Comparison of ENCODE assay signal across 14 mouse cellular contexts in genomic region chr5:144105070-144105469, GRCm38 (mm10). TPM values are rescaled to one million over a fixed set of nuclear protein-coding genes. Genes with fewer than 3 reads are reported as not detected.
DNase-seq lines count a peak whose midpoint lies in the region; ATAC-seq and TF ChIP-seq lines count a peak whose summit lies in the region.
"Had no signal": no experiment of that assay in that cellular context is flagged by ENCODE, and none has a peak within 500 bp of the region (broad histone marks: within the 10 kb centered on the region; RNA-seq: fewer than 3 reads in every experiment).

No protein-coding gene starts in this region.

- peaks cover 21% of the 10 kb centered on the region; the same call in 1 of the 2 replicates for H3K79me2 ChIP-seq in liver, adult 2 months (ENCODE audit: control insufficient read depth, insufficient read depth, low read length)

- H3K9me3 ChIP-seq in heart, embryonic 11.5 days (replicated peaks; ENCODE audit: control insufficient read depth, low read length) = no peaks in the 10 kb centered on the region
- H3K9me3 ChIP-seq: embryonic facial prominence, embryonic 12.5 days; hindbrain, embryonic 13.5 days; limb, embryonic 13.5 days had no signal

- H3K4me2 ChIP-seq in heart, embryonic 11.5 days = peak overlapping the region; percentile 34
- H3K4me2 ChIP-seq: embryonic facial prominence, embryonic 12.5 days; hindbrain, embryonic 13.5 days; limb, embryonic 13.5 days had no signal

- intact Hi-C loops in gastrocnemius, adult 2 months (cut with DNase I) = no loop called here

- no peaks in the 10 kb centered on the region for H3K27me3 ChIP-seq in heart, embryonic 11.5 days (ENCODE audit: control insufficient read depth, insufficient read depth, low read length)
- H3K27me3 ChIP-seq in liver, adult 2 months (ENCODE audit: control insufficient read depth, insufficient read depth, low read length) = no peaks in the 10 kb centered on the region
- H3K27me3 ChIP-seq: embryonic facial prominence, embryonic 12.5 days; hindbrain, embryonic 13.5 days; limb, embryonic 13.5 days had no signal

- H3K9ac ChIP-seq in heart, embryonic 11.5 days (ENCODE audit: low read depth, low read length) = 0 out of 2 replicates have a peak overlapping the region, but pooled peaks have one; percentile 12
- no peak overlapping the region for H3K9ac ChIP-seq in liver, adult 2 months (ENCODE audit: low read depth, low read length)
- H3K9ac ChIP-seq: embryonic facial prominence, embryonic 12.5 days; hindbrain, embryonic 13.5 days; limb, embryonic 13.5 days had no signal

- WGBS in heart, embryonic 11.5 days (ENCODE audit: insufficient replicate concordance) = 33% methylated on average over 9 of the region's 9 CpGs
- 78% methylated on average over 9 of the region's 9 CpGs for WGBS in liver, adult 2 months

- peak overlapping the region; percentile 4; the same call in 1 of the 2 replicates for H3K27ac ChIP-seq in gastrocnemius, adult 2 months
- H3K27ac ChIP-seq in heart, embryonic 11.5 days (ENCODE audit: low read depth, low read length) = peak overlapping the region; percentile 60
- no peak overlapping the region for H3K27ac ChIP-seq in liver, adult 2 months (replicated peaks; ENCODE audit: insufficient read depth, low read depth, low read length)
- H3K27ac ChIP-seq: embryonic facial prominence, embryonic 12.5 days; hindbrain, embryonic 13.5 days; limb, embryonic 13.5 days had no signal

- no peak overlapping the region for H3K4me3 ChIP-seq in gastrocnemius, adult 2 months
- H3K4me3 ChIP-seq in heart, embryonic 11.5 days (ENCODE audit: low read depth, low read length) = no peak overlapping the region
- no peak overlapping the region for H3K4me3 ChIP-seq in liver, adult 2 months (ENCODE audit: insufficient read depth, low read depth, low read length)
- H3K4me3 ChIP-seq: embryonic facial prominence, embryonic 12.5 days; hindbrain, embryonic 13.5 days; limb, embryonic 13.5 days had no signal

- DNase-seq in gastrocnemius, adult 2 months = no peak
- DNase-seq in gastrocnemius, postnatal 25 days = no peak
- DNase-seq in 416B (ENCODE audit: low read depth) = peak; percentile 40
- DNase-seq in liver, adult 2 months (ENCODE audit: extremely low read depth, low read depth, low spot score) = peak; percentile 6
- DNase-seq in cerebellum, adult 8-10 months = no peak
- DNase-seq in cerebellum, postnatal 25 days = no peak
- no peak for DNase-seq in frontal cortex, postnatal 14 days (ENCODE audit: low spot score in 2 of 2)
- DNase-seq: adrenal gland, adult 2 months; cerebellum, adult 18-20 months had no signal

- peaks cover 21% of the 10 kb centered on the region for H3K4me1 ChIP-seq in heart, embryonic 11.5 days (ENCODE audit: control insufficient read depth, insufficient read depth, low read length)
- H3K4me1 ChIP-seq in liver, adult 2 months (ENCODE audit: control insufficient read depth, insufficient read depth, low read length) = no peaks in the 10 kb centered on the region; the same call in 1 of the 2 replicates

- no peak for ATAC-seq in heart, embryonic 11.5 days (replicated peaks; ENCODE audit: insufficient number of reproducible peaks, low FRiP score, low TSS enrichment)
- ATAC-seq: forebrain, embryonic 16.5 days had no signal

- TF ChIP-seq CTCF in gastrocnemius, adult 2 months (IDR thresholded peaks at IDR 0.05) = no peak
- TF ChIP-seq CTCF in liver, adult 2 months (IDR thresholded peaks at IDR 0.05; ENCODE audit: low read depth, low read length) = no peak

- no peak for TF ChIP-seq POLR2A in liver, adult 2 months (IDR thresholded peaks at IDR 0.05; ENCODE audit: extremely low read depth, insufficient read depth, low read length)

- no peaks in the 10 kb centered on the region for H3K36me3 ChIP-seq in heart, embryonic 11.5 days (ENCODE audit: control insufficient read depth, insufficient read depth, low read length)
- H3K36me3 ChIP-seq in liver, adult 2 months (ENCODE audit: control insufficient read depth, insufficient read depth, low read length) = no peaks in the 10 kb centered on the region
- H3K36me3 ChIP-seq: embryonic facial prominence, embryonic 12.5 days; hindbrain, embryonic 13.5 days; limb, embryonic 13.5 days had no signal

RNA-seq across cellular contexts. Expression of gene Lmtk2, which starts 4.8 kb away (rescaled TPM):
- 10 to 100 TPM; 24.7 to 25.0 TPM for total RNA-seq in gastrocnemius, adult 2 months (2021)
- total RNA-seq in gastrocnemius, postnatal 25 days (2021) = 10 to 100 TPM; 17.0 to 17.3 TPM
- polyA plus RNA-seq in heart, embryonic 11.5 days (2014; fragmentation: Nextera tagmentation; extraction: Ambion mirVana) = 5.1 and 5.2 TPM in 2 replicates
- 4.0 and 6.1 TPM in 2 replicates for total RNA-seq in liver, adult 2 months (2014; rRNA removed)
- polyA plus RNA-seq in liver, adult 2 months (2012; rRNA removed) = 4.6 and 4.7 TPM in 2 replicates

Comparison
In these comparisons a context has a peak if more than half of its experiments do, and no peak if none do; other contexts are left out.
1. DNase-seq: peak in 416B (single experiment) and liver, adult 2 months (single experiment); none in gastrocnemius, adult 2 months (single experiment), gastrocnemius, postnatal 25 days (single experiment), cerebellum, adult 8-10 months (single experiment), cerebellum, postnatal 25 days (0 of 2) and frontal cortex, postnatal 14 days (0 of 2).